In the genomic region with DNA sequence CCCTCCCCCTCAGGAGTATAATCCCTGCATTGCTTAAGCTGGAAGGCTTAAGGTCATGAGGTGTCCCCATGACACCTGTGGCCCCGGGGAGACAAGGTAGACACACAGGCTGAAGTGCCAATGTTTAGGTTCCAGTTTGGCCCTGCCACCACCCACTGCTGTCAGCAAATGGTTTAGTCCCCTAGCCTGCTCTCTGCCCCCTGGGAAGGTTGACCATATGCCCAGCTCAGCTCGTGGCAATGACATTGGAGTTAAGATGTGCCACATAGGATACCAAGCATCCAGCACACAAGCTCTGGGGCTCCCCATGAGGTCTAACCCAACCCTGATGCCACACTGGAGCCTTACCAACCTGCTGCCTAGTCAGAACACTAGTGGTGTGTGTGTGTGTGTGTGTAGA, we compare ENCODE assay signal across 14 mouse cellular contexts.
"Had no signal": no experiment of that assay in that cellular context is flagged by ENCODE, and none has a peak within 500 bp of the region (broad histone marks: within the 10 kb centered on the region; RNA-seq: fewer than 3 reads in every experiment).

No protein-coding gene starts in this region.

- H3K4me2 ChIP-seq: kidney, embryonic 15.5 days; limb, embryonic 15.5 days; liver, embryonic 12.5 days; lung, embryonic 14.5 days; midbrain, embryonic 11.5 days; neural tube, embryonic 15.5 days had no signal

- H3K27me3 ChIP-seq: limb, embryonic 15.5 days; neural tube, embryonic 15.5 days had no signal

- H3K9me3 ChIP-seq: kidney, embryonic 15.5 days; limb, embryonic 15.5 days; liver, embryonic 12.5 days; neural tube, embryonic 15.5 days had no signal

- H3K27ac ChIP-seq: kidney, embryonic 15.5 days; limb, embryonic 15.5 days; liver, embryonic 12.5 days; neural tube, embryonic 15.5 days had no signal

- H3K9ac ChIP-seq: kidney, embryonic 15.5 days; limb, embryonic 15.5 days; liver, embryonic 12.5 days; lung, embryonic 14.5 days had no signal

- ATAC-seq: midbrain, embryonic 16.5 days had no signal

- H3K4me3 ChIP-seq: kidney, embryonic 15.5 days; limb, embryonic 15.5 days; liver, embryonic 12.5 days; neural tube, embryonic 15.5 days had no signal

- DNase-seq: kidney, postnatal 14 days; lung, embryonic 14.5 days; lung, postnatal 10 days; lung, postnatal 4 days; right cerebral cortex, adult 18-20 months; right cerebral cortex, postnatal 25 days; thymus, adult 18-20 months; thymus, postnatal 14 days had no signal

- H3K36me3 ChIP-seq: kidney, embryonic 15.5 days; limb, embryonic 15.5 days; liver, embryonic 12.5 days; neural tube, embryonic 15.5 days had no signal
